Mouse (Mus musculus) layer of hippocampus, adult 2 months (tissue): ENCODE measurements around the gene Wnk3. TPM values are rescaled to one million over a fixed set of nuclear protein-coding genes. Genes with fewer than 3 reads are reported as not detected.
A peak's percentile ranks its signal among the peaks of the same experiment; 100 is the strongest.

Experiments
- DNase-seq, 2 experiments: peaks; one replicate each; pipeline ENCODE4 v3.0.0; 2022; ENCODE audit warnings: low spot score in 2 of 2
- H3K27ac ChIP-seq: fragments of 200-600 bp; 2 replicates; pipeline ENCODE4 v1.8.1; 2022
- H3K4me3 ChIP-seq: fragments of 200-600 bp; 2 replicates; pipeline ENCODE4 v1.8.1; 2022; ENCODE audit warnings: mild to moderate bottlenecking
- CTCF ChIP-seq: fragments of 200-600 bp; conservative IDR thresholded peaks from 2 replicates; pipeline ENCODE4 v1.8.1; 2022; ENCODE audit warnings: antibody characterized with exemption, mild to moderate bottlenecking, moderate library complexity
- total RNA-seq, 2 experiments: library from RNA; stranded (reverse); gene quantifications; 2 replicates each; pipeline ENCODE4 v1.2.3; 2021

The Wnk3 gene
- total RNA-seq, 2 experiments from 2014 or later, result 38.4 to 41.6 TPM

- no peak for DNase-seq
- Histone ChIP-seq H3K4me3 (no peak overlapping the region; the same call in 1 of the 2 replicates), H3K27ac (no peak overlapping the region)
- no peak for TF ChIP-seq CTCF
These were observed 149.4 kb downstream of the Wnk3 start for GRCm38 (mm10) chrX:151347278-151347677.

GRCm38 (mm10) chrX:151349322-151349721 is 151.4 kb downstream of the Wnk3 start:
- no peak for TF ChIP-seq CTCF
- peak in 1 of 2 experiments; percentile 15 for DNase-seq
- H3K4me3 ChIP-seq, result no peak overlapping the region
- peak overlapping the region; percentile 23; the same call in 1 of the 2 replicates for H3K27ac ChIP-seq

Other genes with a start within 250 kb of the Wnk3 start
- gene Gnl3l, start 180.8 kb upstream of the Wnk3 start, total RNA-seq, result 100 to 1,000 TPM; 182 to 208 TPM
- gene Fgd1, start 151.9 kb upstream of the Wnk3 start, total RNA-seq, result 10 to 100 TPM; 20.0 to 20.9 TPM
- 10 to 100 TPM; 73.2 to 80.4 TPM for gene Tsr2, start 101.5 kb upstream of the Wnk3 start, total RNA-seq
- gene Fam120c, start 146.1 kb downstream of the Wnk3 start, total RNA-seq, result 10 to 100 TPM; 47.4 to 48.1 TPM